Mouse (Mus musculus): Measurements from ENCODE around the gene Zmynd10. TPM values are rescaled to one million over a fixed set of nuclear protein-coding genes. Genes with fewer than 3 reads are reported as not detected.

Zmynd10 gene
- polyA plus RNA-seq, 1 experiment from 2014 or later: 1.6 TPM

DNA sequence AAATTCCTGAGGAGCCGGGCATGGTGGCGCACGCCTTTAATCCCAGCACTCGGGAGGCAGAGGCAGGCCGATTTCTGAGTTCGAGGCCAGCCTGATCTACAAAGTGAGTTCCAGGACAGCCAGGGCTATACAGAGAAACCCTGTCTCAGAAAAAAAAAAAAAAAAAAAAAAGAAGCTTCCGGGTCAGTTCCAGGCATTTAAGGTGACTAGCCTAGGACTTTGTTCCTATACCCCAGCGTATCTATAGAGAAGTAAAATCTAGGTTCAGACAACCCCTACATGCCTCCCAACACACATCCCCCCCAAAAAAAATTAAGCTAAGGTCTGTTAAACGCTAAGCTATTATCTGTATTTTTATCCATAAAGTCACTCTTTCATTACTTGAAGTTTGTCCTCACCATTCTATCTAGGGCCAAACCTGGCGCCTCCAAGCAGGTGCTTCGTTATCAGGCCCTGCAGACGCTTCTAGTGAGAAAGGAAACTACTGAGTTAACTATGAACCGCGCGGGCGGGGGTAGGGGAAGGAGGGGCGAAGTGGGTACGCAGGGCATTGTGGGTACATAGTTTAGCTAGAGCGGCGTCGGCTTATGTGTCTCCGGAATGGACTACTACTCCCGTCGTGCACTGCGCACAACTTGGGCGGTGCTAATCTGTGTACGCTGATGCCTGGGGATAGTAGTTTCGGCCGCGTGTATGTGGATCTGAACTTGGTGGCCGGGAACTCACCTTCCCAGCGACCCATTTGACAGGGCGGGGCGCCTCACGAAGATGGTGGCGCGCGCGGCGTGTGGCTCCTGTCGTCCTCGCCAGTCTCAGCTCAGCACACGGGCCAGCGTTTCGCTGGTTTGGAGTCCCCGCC lies 40.1 kb downstream of the Zmynd10 start, which contains the start of gene Ifrd2:
Ifrd2 (plus strand) TSS at position 669 of the 859 bp plus-strand sequence.
- Histone ChIP-seq H3K4me2 (peak within 1 kb of the TSS; percentile 75), H3K4me1 (peaks cover 20% of the 10 kb centered on the region), H3K27me3 (replicated peaks) (no peaks in the 10 kb centered on the region), H3K4me3 (replicated peaks) (peak within 1 kb of the TSS; percentile 84), H3K9ac (replicated peaks) (peak within 1 kb of the TSS; percentile 65), H3K36me3 (peaks cover 19% of the 10 kb centered on the region), H3K27ac (replicated peaks) (peak within 1 kb of the TSS; percentile 72), H3K9me3 (replicated peaks) (no peaks in the 10 kb centered on the region)
- ATAC-seq (ENCODE audit: low FRiP score): peak; percentile 97
- WGBS: 13% methylated on average over 46 of the region's 46 CpGs

DNA sequence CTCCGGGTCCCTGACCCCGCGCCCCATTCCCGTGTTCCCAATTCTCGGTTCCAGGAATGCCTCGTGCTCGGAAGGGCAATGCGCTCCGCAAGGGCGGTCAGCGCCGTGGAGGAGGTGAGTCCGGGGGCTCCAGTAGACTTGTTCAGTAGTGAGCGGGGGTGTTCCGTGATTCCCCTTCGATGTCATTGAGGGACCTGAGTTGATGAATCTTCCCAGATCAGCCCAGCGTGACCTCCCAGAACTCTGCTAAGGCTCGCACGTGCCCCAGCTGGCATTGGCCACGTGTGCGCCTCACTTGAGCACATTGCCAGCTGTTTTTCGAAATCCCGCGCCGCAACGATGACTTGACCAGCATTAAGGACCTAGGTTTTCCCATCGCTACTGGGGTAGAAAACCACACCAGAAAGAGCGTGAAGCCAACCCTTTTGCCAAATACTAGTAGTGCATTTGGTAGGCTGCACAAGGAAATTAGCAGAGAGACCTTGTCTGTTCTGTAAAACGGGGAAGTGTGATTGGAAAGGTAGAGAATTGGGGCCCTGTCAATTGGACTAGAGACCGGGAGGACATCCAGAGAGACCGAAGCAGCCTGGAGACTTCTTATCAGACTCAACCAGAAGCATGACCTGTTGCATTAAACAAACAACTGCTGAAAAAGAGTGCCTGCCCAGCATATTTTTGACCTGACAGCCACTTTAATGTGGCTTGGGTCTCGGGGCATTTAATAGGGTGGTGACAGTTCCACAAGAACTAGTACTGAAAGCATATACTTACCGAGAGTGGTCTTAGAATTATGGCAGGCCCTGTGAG lies 40.9 kb downstream of the Zmynd10 start:
- Histone ChIP-seq H3K27me3 (replicated peaks) (no peaks in the 10 kb centered on the region), H3K9ac (replicated peaks) (peak overlapping the region; percentile 65), H3K4me3 (replicated peaks) (peak overlapping the region; percentile 84), H3K36me3 (peaks cover 25% of the 10 kb centered on the region), H3K4me2 (peak overlapping the region; percentile 75), H3K9me3 (replicated peaks) (no peaks in the 10 kb centered on the region), H3K4me1 (peaks cover 17% of the 10 kb centered on the region), H3K27ac (replicated peaks) (peak overlapping the region; percentile 72)
- ATAC-seq (ENCODE audit: low FRiP score): peak; percentile 45
- WGBS: 5% methylated on average over 33 of the region's 33 CpGs

DNA sequence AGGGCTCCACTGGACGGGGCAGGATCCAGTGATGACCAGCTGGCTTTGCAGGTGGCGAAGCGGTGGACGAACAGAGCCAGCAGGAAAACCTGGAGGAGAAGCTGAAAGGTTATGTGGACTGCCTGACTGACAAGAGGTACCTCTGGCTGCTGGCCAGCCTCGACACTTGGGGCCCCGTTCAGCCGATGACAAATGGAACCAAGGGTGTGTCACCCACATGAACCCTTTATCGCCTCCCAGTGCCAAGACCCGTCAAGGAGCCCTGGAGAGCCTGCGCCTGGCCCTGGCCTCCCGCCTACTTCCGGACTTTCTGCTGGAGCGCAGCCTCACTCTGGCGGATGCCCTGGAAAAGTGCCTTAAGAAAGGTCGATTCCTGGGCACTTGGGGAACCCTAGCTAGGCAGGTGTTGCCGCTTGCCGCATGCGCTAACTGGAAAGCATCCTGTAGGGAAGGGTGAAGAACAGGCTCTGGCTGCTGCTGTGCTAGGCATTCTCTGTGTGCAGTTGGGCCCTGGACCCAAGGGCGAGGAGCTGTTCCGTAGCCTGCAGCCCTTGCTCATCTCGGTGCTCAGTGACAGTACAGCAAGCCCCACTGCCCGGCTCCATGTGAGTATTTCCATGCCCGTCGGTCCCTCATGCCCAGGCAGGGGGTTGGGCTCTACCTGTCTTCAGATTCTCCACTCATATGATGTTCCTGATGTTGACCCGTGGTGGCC lies 43.1 kb downstream of the Zmynd10 start:
- H3K9me3 ChIP-seq (replicated peaks): no peaks in the 10 kb centered on the region
- H3K27me3 ChIP-seq (replicated peaks): no peaks in the 10 kb centered on the region
- ATAC-seq (ENCODE audit: low FRiP score): no peak
- H3K4me2 ChIP-seq: no peak overlapping the region
- H3K9ac ChIP-seq (replicated peaks): no peak overlapping the region
- peaks cover 18% of the 10 kb centered on the region for H3K4me1 ChIP-seq
- H3K36me3 ChIP-seq: peaks cover 33% of the 10 kb centered on the region
- H3K4me3 ChIP-seq (replicated peaks): no peak overlapping the region
- no peak overlapping the region for H3K27ac ChIP-seq (replicated peaks)
- 93% methylated on average over 25 of the region's 25 CpGs for WGBS

DNA sequence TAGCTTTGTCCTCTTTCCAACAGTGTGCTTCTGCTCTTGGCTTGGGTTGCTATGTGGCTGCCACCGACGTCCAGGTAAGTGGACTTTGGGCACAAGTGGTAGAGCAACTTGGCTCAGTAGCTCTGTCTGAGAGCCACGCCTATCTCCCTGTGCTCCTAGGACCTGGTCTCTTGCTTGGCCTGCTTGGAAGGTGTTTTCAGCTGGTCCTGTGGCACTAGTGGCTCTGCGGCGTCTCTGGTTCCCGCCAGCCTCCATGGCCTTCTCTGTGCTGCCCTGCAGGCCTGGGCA lies 43.6 kb downstream of the Zmynd10 start:
- H3K27ac ChIP-seq (replicated peaks): no peak overlapping the region
- H3K9me3 ChIP-seq (replicated peaks): no peaks in the 10 kb centered on the region
- 96% methylated on average over 6 of the region's 6 CpGs for WGBS
- H3K4me3 ChIP-seq (replicated peaks): no peak overlapping the region
- no peak for ATAC-seq (ENCODE audit: low FRiP score)
- H3K36me3 ChIP-seq: peaks cover 33% of the 10 kb centered on the region
- H3K27me3 ChIP-seq (replicated peaks): no peaks in the 10 kb centered on the region
- H3K4me2 ChIP-seq: no peak overlapping the region
- H3K4me1 ChIP-seq: peaks cover 18% of the 10 kb centered on the region
- H3K9ac ChIP-seq (replicated peaks): no peak overlapping the region

DNA sequence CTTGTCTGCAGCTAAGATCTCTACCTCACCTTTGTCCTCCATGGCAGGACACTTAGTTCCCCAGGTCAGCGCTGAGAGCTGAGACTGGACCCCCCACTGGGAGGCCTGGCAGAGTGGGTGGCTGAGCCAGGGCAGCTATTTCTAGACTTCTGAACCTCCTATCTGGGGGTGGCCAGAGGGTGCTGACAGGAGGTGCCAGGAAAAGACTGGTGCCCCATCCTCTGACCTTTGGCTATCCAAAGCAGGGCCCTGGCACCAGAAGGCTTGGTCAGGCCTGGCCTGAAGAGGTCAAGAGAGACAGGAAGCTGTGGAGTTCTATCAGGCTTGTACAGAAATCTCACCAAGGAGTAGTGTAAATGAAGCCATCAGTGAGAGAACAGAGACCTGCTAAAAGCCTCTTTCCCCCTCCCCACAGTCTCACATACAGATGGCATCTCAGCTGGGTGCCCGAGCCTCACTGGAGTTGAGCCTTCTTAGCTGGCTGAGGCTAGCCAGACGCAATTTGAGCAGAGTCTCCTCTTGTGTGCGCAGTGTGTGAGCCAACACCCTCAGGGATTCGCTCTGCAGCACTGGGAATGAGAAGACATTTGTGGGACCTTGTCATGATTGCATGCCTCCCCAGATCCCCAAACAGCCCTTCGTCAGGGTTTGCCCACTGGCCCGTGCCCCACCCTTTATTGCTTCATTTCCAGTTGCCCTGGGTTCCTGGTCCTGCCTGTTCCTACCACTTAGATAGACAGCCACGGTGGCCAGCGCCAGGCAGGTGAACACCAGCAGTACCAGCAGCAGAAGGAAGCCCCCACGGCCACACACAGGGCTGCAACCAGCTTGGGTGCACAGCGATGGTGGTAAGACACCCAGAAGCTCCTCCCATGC lies 46.2 kb downstream of the Zmynd10 start:
- Histone ChIP-seq H3K4me1 (peaks cover 11% of the 10 kb centered on the region), H3K27me3 (replicated peaks) (no peaks in the 10 kb centered on the region), H3K9ac (replicated peaks) (no peak overlapping the region), H3K4me3 (replicated peaks) (no peak overlapping the region), H3K27ac (replicated peaks) (no peak overlapping the region), H3K9me3 (replicated peaks) (no peaks in the 10 kb centered on the region), H3K4me2 (no peak overlapping the region), H3K36me3 (peaks cover 33% of the 10 kb centered on the region)
- no peak for ATAC-seq (ENCODE audit: low FRiP score)
- 76% methylated on average over 11 of the region's 11 CpGs for WGBS

DNA sequence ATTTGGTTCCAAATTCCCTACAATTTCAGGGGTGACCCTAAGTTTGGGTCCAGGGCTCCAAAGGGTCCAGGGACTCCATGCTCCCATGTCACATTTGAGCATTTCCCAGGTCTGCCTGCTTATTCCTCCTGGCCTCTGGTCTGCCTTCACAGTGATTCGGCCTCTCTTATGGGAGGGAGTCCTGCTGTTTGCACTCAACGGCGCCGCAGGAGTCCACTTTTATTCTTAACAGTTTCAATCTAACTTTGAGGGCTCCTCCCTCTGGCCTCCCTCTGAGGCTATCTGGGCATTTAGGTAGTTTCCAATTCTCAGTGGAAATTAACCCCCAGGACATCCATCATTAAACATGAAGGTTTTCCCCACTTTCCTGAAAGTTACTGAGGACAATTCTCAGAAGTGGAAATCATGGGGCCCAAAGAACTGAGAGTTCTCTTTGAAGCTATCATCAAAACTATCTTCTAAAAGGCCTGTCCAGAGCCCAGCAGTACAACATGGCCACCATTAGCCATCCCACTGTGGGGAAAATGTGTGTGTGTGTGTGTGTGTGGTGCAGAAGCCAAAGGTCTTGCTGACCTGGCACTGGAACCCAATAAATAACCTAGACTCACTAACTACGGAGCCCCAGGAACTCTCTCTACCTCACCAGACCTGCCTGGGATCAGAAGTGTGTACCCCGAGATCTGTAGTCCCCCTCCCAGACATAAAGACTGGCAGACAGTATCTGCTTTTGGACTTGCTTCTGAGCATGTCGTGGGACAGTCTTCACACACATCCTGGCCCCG lies 47.4 kb downstream of the Zmynd10 start:
- Histone ChIP-seq H3K4me1 (0 out of 2 replicates have a peak, but pooled peaks cover 3% of the 10 kb centered on the region), H3K27ac (replicated peaks) (no peak overlapping the region), H3K9ac (replicated peaks) (no peak overlapping the region), H3K4me2 (no peak overlapping the region), H3K4me3 (replicated peaks) (no peak overlapping the region), H3K9me3 (replicated peaks) (no peaks in the 10 kb centered on the region), H3K36me3 (peaks cover 33% of the 10 kb centered on the region), H3K27me3 (replicated peaks) (no peaks in the 10 kb centered on the region)
- no peak for ATAC-seq (ENCODE audit: low FRiP score)
- 61% methylated on average over 8 of the region's 8 CpGs for WGBS

DNA sequence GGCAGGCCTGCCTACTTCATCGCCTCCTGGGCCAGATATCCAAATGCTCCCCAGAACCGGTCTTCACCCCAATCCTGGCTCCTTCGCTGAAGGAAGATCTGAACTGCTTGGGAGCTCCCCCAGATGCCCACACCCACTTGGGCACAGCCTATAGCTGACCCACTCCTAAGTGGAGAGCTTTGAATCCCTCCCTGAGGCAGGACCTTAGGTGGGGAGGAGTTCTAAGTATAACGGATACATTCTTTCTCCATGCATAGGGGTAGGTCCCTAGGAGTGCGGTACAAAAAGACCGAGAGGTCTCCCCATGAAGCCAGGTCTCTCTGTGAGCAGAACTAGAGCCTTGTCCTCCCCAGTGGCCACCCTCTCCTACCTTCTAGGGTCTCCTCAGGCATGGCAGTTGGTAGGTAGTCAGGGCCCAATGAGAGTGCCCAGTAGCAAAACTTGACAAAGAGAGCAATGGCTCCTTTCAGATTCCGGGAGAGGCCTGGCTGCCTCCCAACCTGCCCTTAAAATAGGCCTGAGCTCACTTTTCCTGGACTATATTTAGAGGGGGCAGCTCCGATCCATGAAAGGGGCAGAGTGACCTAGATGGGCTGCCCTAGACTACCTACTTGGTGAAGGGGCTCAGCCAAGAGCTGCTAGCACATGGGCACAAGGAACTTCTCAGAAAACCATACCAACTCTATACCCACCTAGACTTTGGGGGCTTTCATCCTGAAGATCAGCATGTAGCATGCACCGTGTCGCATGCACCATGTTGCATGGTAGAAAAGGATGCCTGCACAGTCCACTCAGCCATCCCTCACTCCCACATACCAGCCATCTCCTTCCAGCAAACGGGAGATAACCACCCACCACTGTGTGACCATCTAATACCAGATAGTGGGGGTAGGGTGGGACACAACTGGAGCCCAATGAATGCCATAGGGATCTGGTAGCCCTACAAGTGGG lies 49.8 kb downstream of the Zmynd10 start:
- H3K4me1 ChIP-seq: peaks cover 5% of the 10 kb centered on the region; the same call in 1 of the 2 replicates
- no peak overlapping the region for H3K27ac ChIP-seq (replicated peaks)
- no peaks in the 10 kb centered on the region for H3K9me3 ChIP-seq (replicated peaks)
- H3K36me3 ChIP-seq: peaks cover 16% of the 10 kb centered on the region
- no peak for ATAC-seq (ENCODE audit: low FRiP score)
- no peaks in the 10 kb centered on the region for H3K27me3 ChIP-seq (replicated peaks)
- 93% methylated on average over 11 of the region's 11 CpGs for WGBS
- H3K9ac ChIP-seq (replicated peaks): no peak overlapping the region
- H3K4me2 ChIP-seq: no peak overlapping the region
- H3K4me3 ChIP-seq (replicated peaks): no peak overlapping the region

DNA sequence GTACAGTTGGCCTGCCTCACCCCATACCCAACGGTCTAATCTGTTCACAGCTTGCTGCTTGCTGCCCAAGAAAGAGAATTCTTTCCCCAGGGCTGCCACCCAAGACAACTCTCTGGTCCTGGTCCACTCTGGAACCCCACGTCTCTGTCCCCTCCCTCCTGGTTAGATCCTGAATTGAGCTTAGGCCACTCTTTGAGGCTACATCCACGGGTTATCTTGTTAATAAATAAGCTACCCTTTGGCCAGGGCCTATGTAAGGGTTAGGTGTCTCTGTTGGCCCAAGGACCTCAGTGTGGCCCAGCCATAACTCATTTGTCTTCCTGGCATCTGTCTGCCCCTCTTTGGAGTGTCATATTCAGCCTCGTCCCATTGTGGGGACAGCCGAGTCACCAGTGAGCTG lies 51.3 kb downstream of the Zmynd10 start:
- no peak for ATAC-seq (ENCODE audit: low FRiP score)
- Histone ChIP-seq H3K4me2 (no peak overlapping the region), H3K4me3 (replicated peaks) (no peak overlapping the region), H3K36me3 (peaks cover 8% of the 10 kb centered on the region), H3K9me3 (replicated peaks) (no peaks in the 10 kb centered on the region), H3K4me1 (peaks cover 9% of the 10 kb centered on the region), H3K27ac (replicated peaks) (no peak overlapping the region), H3K9ac (replicated peaks) (no peak overlapping the region), H3K27me3 (replicated peaks) (no peaks in the 10 kb centered on the region)
- WGBS: 85% methylated on average over 5 of the region's 5 CpGs

DNA sequence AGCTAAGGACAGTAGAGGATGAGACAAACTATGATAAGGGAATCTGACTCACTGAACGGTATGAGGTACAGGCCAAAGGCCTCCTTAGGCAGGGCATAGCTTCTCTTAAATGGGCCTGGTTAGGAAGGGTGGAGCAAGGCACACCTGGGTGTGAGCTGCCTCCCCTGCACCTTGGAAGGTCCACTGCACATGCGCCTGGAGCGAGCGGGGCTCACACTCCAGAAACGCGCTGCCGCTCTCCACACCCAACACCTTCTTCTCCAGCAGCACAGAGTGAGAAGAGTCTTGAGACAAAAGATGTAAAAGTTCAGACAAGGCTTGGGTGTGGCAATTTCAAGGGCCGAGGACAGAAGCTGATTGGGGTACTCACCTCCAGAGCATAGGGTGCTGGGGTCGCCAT lies 52.3 kb downstream of the Zmynd10 start:
- H3K4me2 ChIP-seq: no peak overlapping the region
- no peaks in the 10 kb centered on the region for H3K27me3 ChIP-seq (replicated peaks)
- no peak overlapping the region for H3K4me3 ChIP-seq (replicated peaks)
- no peak overlapping the region for H3K9ac ChIP-seq (replicated peaks)
- H3K36me3 ChIP-seq: peaks cover under 1% of the 10 kb centered on the region; the same call in 1 of the 2 replicates
- H3K9me3 ChIP-seq (replicated peaks): no peaks in the 10 kb centered on the region
- no peak overlapping the region for H3K27ac ChIP-seq (replicated peaks)
- peaks cover 9% of the 10 kb centered on the region for H3K4me1 ChIP-seq
- no peak for ATAC-seq (ENCODE audit: low FRiP score)
- 90% methylated on average over 9 of the region's 9 CpGs for WGBS

DNA sequence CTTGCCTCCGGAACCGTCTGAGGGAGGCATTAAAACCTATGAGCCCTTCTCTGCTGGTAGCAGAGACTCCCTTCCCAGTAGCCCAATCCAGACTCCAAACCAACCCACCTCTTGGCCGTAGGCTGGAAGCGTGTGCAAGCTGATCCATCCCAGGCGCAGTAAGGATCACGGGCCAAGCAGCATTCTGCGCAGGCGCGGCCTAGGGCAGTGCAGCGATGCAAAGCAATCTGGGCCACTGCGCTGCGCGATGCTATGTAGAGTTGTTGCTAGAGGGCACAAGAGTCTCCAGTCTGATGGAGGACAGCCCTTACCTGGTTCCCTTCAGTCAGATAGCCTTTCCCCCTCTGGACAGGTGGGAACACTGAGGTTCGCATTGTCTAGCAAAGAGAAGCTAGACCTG lies 52.7 kb downstream of the Zmynd10 start:
- H3K4me1 ChIP-seq: peaks cover 12% of the 10 kb centered on the region
- H3K27me3 ChIP-seq (replicated peaks): no peaks in the 10 kb centered on the region
- WGBS: 76% methylated on average over 14 of the region's 14 CpGs
- H3K4me3 ChIP-seq (replicated peaks): no peak overlapping the region
- no peaks in the 10 kb centered on the region for H3K9me3 ChIP-seq (replicated peaks)
- no peak overlapping the region for H3K9ac ChIP-seq (replicated peaks)
- no peak overlapping the region for H3K27ac ChIP-seq (replicated peaks)
- no peak for ATAC-seq (ENCODE audit: low FRiP score)
- H3K36me3 ChIP-seq: no peaks in the 10 kb centered on the region
- H3K4me2 ChIP-seq: no peak overlapping the region
